Mouse (Mus musculus) spleen, embryonic (tissue): ENCODE data around the gene Gm6169.
"Not testable (repeated sequence)": the region's sequence is repeated elsewhere in the genome, so short reads cannot be mapped to it uniquely, and the experiment has no call there.

Source experiments
- CTCF ChIA-PET: fragments of 350-600 bp; sonication (Branson Sonifier 250); formaldehyde crosslinking; loops from one replicate; lab custom pipeline; 2022; lab: Charles Lee

Gm6169 gene

GRCm38 (mm10) chr13:97070931-97071625 lies 28.0 kb downstream of the Gm6169 start:
- CTCF ChIA-PET: no interaction called here

- CTCF ChIA-PET: no interaction called here
Observed at GRCm38 (mm10) chr13:97068151-97068550, 30.9 kb downstream of the Gm6169 start.

- CTCF ChIA-PET: no interaction called here
Observed at GRCm38 (mm10) chr13:97067691-97068090, 31.3 kb downstream of the Gm6169 start.

DNA sequence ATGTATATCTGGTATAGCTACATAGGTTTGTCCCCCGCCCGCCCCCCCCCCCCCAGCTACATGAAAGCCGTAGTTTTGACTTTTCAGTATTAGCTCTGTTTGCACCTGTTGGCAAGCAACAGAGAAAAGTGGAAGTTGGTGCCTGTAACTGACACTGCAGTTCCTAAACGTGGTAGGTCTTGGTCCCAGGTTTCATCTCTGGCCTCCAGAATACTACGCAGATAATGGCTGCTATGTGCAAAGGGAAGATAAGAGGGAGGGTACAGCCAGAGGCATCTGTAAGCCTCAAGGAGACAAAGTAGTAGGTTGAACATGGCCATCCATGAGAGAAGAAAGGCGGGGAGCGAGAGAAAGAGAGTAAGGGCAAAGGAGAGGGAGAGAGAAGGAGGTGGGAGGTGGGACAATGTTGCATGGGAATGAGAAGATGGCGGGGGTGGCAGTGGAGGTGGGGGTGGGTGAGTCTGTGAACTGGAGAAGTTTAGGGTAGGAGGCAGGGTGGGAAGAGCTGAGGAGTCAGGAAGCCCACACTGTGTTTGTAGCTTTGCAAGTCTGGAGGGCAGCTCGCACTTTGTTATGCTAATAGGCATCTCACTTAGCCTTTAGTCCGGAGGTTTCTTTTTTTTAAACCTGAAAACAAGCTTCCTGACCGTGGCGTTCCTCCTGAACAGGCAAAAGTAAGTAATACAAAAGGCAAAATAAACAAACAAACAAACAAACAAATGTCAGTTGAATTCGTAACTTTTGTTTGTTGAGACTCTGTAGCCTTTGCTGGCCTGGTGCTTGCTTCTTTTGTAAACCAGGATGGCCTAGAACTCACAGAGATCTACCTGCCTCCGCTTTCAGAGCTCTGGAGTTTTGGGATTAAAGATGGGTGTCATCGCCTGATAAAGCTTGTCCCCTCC lies 32.1 kb downstream of the Gm6169 start, which contains the start of gene Fam169a:
Gene Fam169a, plus strand, starts transcription at position 638 of the 902 bp plus-strand sequence.
- CTCF ChIA-PET: no interaction called here

- CTCF ChIA-PET: not testable (repeated sequence)
Observed at GRCm38 (mm10) chr13:97064844-97065621, 34.0 kb downstream of the Gm6169 start.

DNA sequence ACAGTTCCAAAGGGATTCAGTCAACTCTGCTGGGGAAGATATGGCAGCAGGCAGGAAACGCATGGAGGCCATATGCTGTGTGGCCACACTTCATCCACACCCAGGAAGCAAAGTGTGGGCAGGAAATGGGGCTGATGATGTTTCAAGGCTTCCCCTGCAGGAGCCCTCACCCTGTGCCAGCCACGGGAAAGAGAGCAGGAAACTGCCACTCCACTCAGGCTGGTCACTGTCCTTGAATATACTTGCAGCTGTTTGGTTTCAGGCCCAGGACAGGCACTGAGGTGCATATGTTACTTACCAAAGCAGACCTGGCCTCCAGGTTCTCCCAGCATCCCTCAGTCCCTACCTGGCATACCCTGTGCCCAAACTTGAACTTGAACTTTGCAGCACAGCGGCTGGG lies 34.6 kb downstream of the Gm6169 start:
- CTCF ChIA-PET: no interaction called here

- CTCF ChIA-PET: no interaction called here
Observed at GRCm38 (mm10) chr13:97063431-97063830, 35.6 kb downstream of the Gm6169 start.

- CTCF ChIA-PET: no interaction called here
Observed at GRCm38 (mm10) chr13:97062151-97062550, 36.9 kb downstream of the Gm6169 start.

DNA sequence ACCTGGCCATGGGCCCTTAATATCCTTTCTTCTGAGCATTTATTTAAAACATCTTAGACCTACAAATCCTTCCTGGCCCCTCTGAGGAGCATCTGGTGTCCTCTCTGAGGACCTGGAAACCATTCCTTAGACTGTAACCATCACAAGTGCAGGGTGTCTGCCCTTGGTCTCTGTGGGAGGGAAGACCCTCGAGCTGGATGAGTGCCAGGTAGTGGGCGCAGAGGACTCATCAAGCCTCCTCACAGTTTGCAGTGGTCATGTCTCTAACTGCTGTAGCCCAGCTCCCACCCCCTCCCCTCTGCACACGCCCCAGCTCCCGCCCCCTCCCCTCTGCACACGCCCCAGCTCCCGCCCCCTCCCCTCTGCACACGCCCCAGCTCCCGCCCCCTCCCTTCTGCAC lies 38.7 kb downstream of the Gm6169 start:
- CTCF ChIA-PET: no interaction called here

- CTCF ChIA-PET: no interaction called here
Observed at GRCm38 (mm10) chr13:97059746-97060145, 39.3 kb downstream of the Gm6169 start.

DNA sequence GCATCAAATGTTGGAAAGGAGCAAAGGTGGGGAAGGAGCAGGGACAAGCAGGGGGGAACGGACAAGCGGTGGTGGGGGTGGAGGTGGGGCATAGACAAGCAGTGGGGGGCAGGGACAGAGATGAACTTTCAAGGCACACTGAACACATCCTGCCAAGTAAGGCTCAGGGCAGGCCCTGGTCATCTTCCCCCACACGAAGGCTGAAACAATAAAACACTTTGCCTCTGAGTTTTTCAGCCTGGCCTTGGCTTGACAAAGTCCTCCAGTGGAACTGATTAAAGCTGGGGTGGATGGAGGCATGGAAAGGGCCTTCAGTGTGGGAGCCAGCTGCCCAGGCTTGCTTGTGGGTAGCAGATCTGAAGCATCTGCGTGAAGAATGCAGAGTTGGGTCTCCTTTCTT lies 41.2 kb downstream of the Gm6169 start:
- CTCF ChIA-PET: no interaction called here

DNA sequence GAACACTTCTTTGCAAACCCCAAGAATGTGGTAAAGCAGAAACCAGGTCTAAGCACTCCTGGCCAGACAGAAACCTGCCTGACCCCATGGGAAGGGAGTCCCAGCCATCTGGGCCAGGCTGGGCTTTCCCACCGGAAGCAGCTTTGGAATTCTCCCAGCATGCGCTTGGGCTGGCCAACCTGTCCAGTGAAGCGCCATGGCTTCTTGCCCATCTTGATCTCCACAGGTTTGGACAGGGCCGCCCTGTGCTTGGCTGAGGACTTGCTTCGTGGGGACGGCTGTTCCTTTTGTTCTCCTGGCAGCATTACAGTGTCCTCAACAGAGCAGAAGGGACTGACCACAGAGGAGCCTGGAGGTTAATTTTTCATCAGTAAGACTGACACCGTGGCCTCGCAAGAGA lies 45.2 kb downstream of the Gm6169 start:
- CTCF ChIA-PET: no interaction called here

GRCm38 (mm10) chr13:97052667-97053066 lies 46.4 kb downstream of the Gm6169 start:
- CTCF ChIA-PET: no interaction called here

GRCm38 (mm10) chr13:97051158-97051557 lies 47.9 kb downstream of the Gm6169 start:
- CTCF ChIA-PET: no interaction called here
